Mouse (Mus musculus): ENCODE data around the gene Mfsd1. TPM values are rescaled to one million over a fixed set of nuclear protein-coding genes. Genes with fewer than 3 reads are reported as not detected.

Mfsd1 gene
- total RNA-seq (2023) = 28.1 TPM

GRCm38 (mm10) chr3:67582273-67583124 is at the start of gene Mfsd1:
TSS of gene Mfsd1 (plus strand) at chr3:67582741.

Other genes starting within 250 kb of the Mfsd1 start
- gene Mlf1, start 208.6 kb upstream of the Mfsd1 start, total RNA-seq (2023) = 1.1 TPM
- not detected for gene Gm17402, start 207.6 kb upstream of the Mfsd1 start, total RNA-seq (2023)
- 28.2 TPM for gene Gfm1, start 152.6 kb upstream of the Mfsd1 start, total RNA-seq (2023)
- gene Lxn, start 118.8 kb upstream of the Mfsd1 start, total RNA-seq (2023) = 0.88 TPM
- not detected for gene Rarres1, start 67.2 kb upstream of the Mfsd1 start, total RNA-seq (2023)